Mouse (Mus musculus) erythroblast, embryonic 14.5 days (primary cell): ENCODE results near the gene Hoxb1.

Experiments used
- GATA1 ChIP-seq: IDR thresholded peaks from 2 replicates; pipeline ENCODE4 v1.6.1; 2012; ENCODE audit warnings: low read length, inconsistent platforms, mixed read lengths
- TAL1 ChIP-seq: IDR thresholded peaks from 3 replicates; pipeline ENCODE4 v1.6.1; 2012; ENCODE audit warnings: low read length, inconsistent platforms, mixed read lengths

GRCm38 (mm10) chr11:96344061-96344877, 21.3 kb upstream of the Hoxb1 start:
- TF ChIP-seq GATA1 (no peak), TAL1 (no peak)
